Mouse (Mus musculus) thymus, adult 2 months (tissue): ENCODE measurements at regions not wholly inside any gene's neighbourhood (a gene's known extent, or its start where the extent isn't known, plus 50 kb on each side); places are given as distances from the start of the nearest gene placed in this dataset.
"Not testable (repeated sequence)": the region's sequence is repeated elsewhere in the genome, so short reads cannot be mapped to it uniquely, and the experiment has no call there.

Source experiments
- CTCF ChIP-seq: fragments of 200-500 bp; IDR thresholded peaks from 2 replicates; pipeline ENCODE4 v1.5.1; 2012; ENCODE audit warnings: mild to moderate bottlenecking, control low read depth, low read length, moderate library complexity, borderline replicate concordance; ENCODE audit not compliant: control insufficient read depth, poor library complexity, insufficient read depth; ENCODE audit errors: extremely low read depth
- POLR2A ChIP-seq: fragments of 200-500 bp; IDR thresholded peaks from 2 replicates; pipeline ENCODE4 v1.6.1; 2012; ENCODE audit warnings: mild to moderate bottlenecking, low read length, control low read depth, moderate library complexity; ENCODE audit not compliant: control insufficient read depth, poor library complexity, insufficient read depth; ENCODE audit errors: extremely low read depth

GRCm38 (mm10) chrX:50655380-50655779 lies 185.5 kb upstream of the Stk26 start:
- TF ChIP-seq POLR2A, CTCF: not testable (repeated sequence)
